Mouse (Mus musculus) forebrain, embryonic 16.5 days (tissue): ENCODE data around the gene Tceal5. TPM values are rescaled to one million over a fixed set of nuclear protein-coding genes. Genes with fewer than 3 reads are reported as not detected.
"Not testable (repeated sequence)": the region's sequence is repeated elsewhere in the genome, so short reads cannot be mapped to it uniquely, and the experiment has no call there.

Experiments used
- ATAC-seq: fragments of 200-750 bp; cut with Nextera tagmentation; 2 replicates; pipeline ENCODE4 v1.8.0; 2017; ENCODE audit warnings: mild to moderate bottlenecking, moderate library complexity
- H3K27ac ChIP-seq: fragments of 300-500 bp; sonication (generic); 2 replicates; pipeline ENCODE4 v1.5.1; 2014; ENCODE audit warnings: low read length, control low read depth
- H3K27me3 ChIP-seq: fragments of 300-500 bp; sonication (generic); replicated peaks from 2 replicates; pipeline ENCODE4 v1.6.1; 2014; ENCODE audit warnings: low read length; ENCODE audit not compliant: control insufficient read depth, insufficient read depth
- H3K36me3 ChIP-seq: fragments of 300-500 bp; sonication (generic); 2 replicates; pipeline ENCODE4 v1.6.1; 2014; ENCODE audit not compliant: control insufficient read depth, insufficient read depth
- H3K4me1 ChIP-seq: fragments of 300-500 bp; sonication (generic); replicated peaks from 2 replicates; pipeline ENCODE4 v1.6.1; 2014; ENCODE audit warnings: low read length; ENCODE audit not compliant: control insufficient read depth, insufficient read depth
- H3K4me2 ChIP-seq: fragments of 300-500 bp; sonication (generic); 2 replicates; pipeline ENCODE4 v1.6.1; 2014; ENCODE audit warnings: mild to moderate bottlenecking, low read length, control low read depth
- H3K4me3 ChIP-seq: fragments of 300-500 bp; sonication (generic); replicated peaks from 2 replicates; pipeline ENCODE4 v1.5.1; 2014; ENCODE audit warnings: mild to moderate bottlenecking, low read length, control low read depth
- H3K9ac ChIP-seq: fragments of 300-500 bp; sonication (generic); replicated peaks from 2 replicates; pipeline ENCODE4 v1.6.1; 2014; ENCODE audit warnings: low read depth, low read length, control low read depth
- H3K9me3 ChIP-seq: fragments of 300-500 bp; sonication (generic); 2 replicates; pipeline ENCODE4 v1.6.1; 2016; ENCODE audit warnings: low read length; ENCODE audit not compliant: control insufficient read depth
- WGBS: fragments of 180-500 bp; shearing (Covaris S2); extraction: QIAGEN DNeasy Blood & Tissue Kit; methylation state at CpG from one replicate; pipeline ENCODE4 v1.1.7; 2014; 5-methylcytosine and 5-hydroxymethylcytosine counted together
- polyA plus RNA-seq: library from polyadenylated mRNA; unstranded; fragments of >200 nt; fragmentation: Nextera tagmentation; extraction: Ambion mirVana; gene quantifications from 2 replicates; pipeline ENCODE4 v1.2.1, GENCODE M21; 2015

Gene Tceal5
- polyA plus RNA-seq, 1 experiment from 2014 or later, result 23.0 TPM

- Histone ChIP-seq H3K4me2 (no peak overlapping the region), H3K9ac (no peak overlapping the region), H3K36me3 (no peaks in the 10 kb centered on the region), H3K27ac (no peak overlapping the region), H3K4me1 (no peaks in the 10 kb centered on the region), H3K27me3 (no peaks in the 10 kb centered on the region; the same call in 1 of the 2 replicates), H3K4me3 (no peak overlapping the region), H3K9me3 (no peaks in the 10 kb centered on the region)
- ATAC-seq, result no peak
- 72% methylated on average over 5 of the region's 6 CpGs for WGBS
Measured at GRCm38 (mm10) chrX:136223714-136224113, 20.0 kb upstream of the Tceal5 start.

- no peak for ATAC-seq
- H3K9me3 ChIP-seq, result no peaks in the 10 kb centered on the region
- no peak overlapping the region for H3K4me2 ChIP-seq
- WGBS, result 11% methylated on average over 1 of the region's 1 CpGs
- H3K36me3 ChIP-seq, result no peaks in the 10 kb centered on the region
- H3K4me1 ChIP-seq, result no peaks in the 10 kb centered on the region
- H3K27ac ChIP-seq, result no peak overlapping the region
- H3K4me3 ChIP-seq, result no peak overlapping the region
- no peak overlapping the region for H3K9ac ChIP-seq
- H3K27me3 ChIP-seq, result no peaks in the 10 kb centered on the region
Measured at GRCm38 (mm10) chrX:136216303-136216702, 12.6 kb upstream of the Tceal5 start.

- not testable (repeated sequence) for H3K27ac ChIP-seq, H3K4me1 ChIP-seq, H3K36me3 ChIP-seq, H3K27me3 ChIP-seq, H3K9me3 ChIP-seq
- peak within 1 kb of the TSS; percentile 48 for H3K4me2 ChIP-seq
- H3K9ac ChIP-seq, result peak within 1 kb of the TSS; percentile 44
- ATAC-seq, result peak; percentile 94
- WGBS, result 29% methylated on average over 4 of the region's 67 CpGs
- H3K4me3 ChIP-seq, result peak within 1 kb of the TSS; percentile 42
Measured at GRCm38 (mm10) chrX:136214729-136215677, 11.3 kb upstream of the Tceal5 start, which contains the start of the genes Tceal7 and Bex1. Tceal7 (plus strand) TSS chrX:136214779. Bex1 (minus strand) TSS chrX:136215513.

- H3K36me3 ChIP-seq, result no peaks in the 10 kb centered on the region
- H3K27ac ChIP-seq, result no peak overlapping the region
- H3K4me3 ChIP-seq, result no peak overlapping the region
- no peaks in the 10 kb centered on the region for H3K27me3 ChIP-seq
- no peak overlapping the region for H3K9ac ChIP-seq
- no peak for ATAC-seq
- WGBS, result 81% methylated on average over 2 of the region's 2 CpGs
- H3K4me1 ChIP-seq, result no peaks in the 10 kb centered on the region
- no peaks in the 10 kb centered on the region for H3K9me3 ChIP-seq
- H3K4me2 ChIP-seq, result no peak overlapping the region
Measured at GRCm38 (mm10) chrX:136213396-136213795, 9.7 kb upstream of the Tceal5 start.

- 85% methylated on average over 6 of the region's 6 CpGs for WGBS
- no peaks in the 10 kb centered on the region for H3K36me3 ChIP-seq
- H3K9me3 ChIP-seq, result no peaks in the 10 kb centered on the region
- no peaks in the 10 kb centered on the region for H3K27me3 ChIP-seq
- no peak overlapping the region for H3K27ac ChIP-seq
- ATAC-seq, result no peak
- H3K4me2 ChIP-seq, result no peak overlapping the region
- H3K4me3 ChIP-seq, result no peak overlapping the region
- no peak overlapping the region for H3K9ac ChIP-seq
- 0 out of 2 replicates have a peak, but pooled peaks cover 2% of the 10 kb centered on the region for H3K4me1 ChIP-seq
Measured at GRCm38 (mm10) chrX:136204406-136204805, 730 bp upstream of the Tceal5 start.

- peak overlapping the region; percentile 16; the same call in 1 of the 2 replicates for H3K27ac ChIP-seq
- H3K9me3 ChIP-seq, result no peaks in the 10 kb centered on the region
- 0 out of 2 replicates have a peak, but pooled peaks cover 2% of the 10 kb centered on the region for H3K4me1 ChIP-seq
- peak overlapping the region; percentile 59 for H3K9ac ChIP-seq
- H3K27me3 ChIP-seq, result no peaks in the 10 kb centered on the region
- no peaks in the 10 kb centered on the region for H3K36me3 ChIP-seq
- WGBS, result 20% methylated on average over 7 of the region's 7 CpGs
- H3K4me2 ChIP-seq, result peak overlapping the region; percentile 53
- no peak; the same call in 1 of the 2 replicates for ATAC-seq
- H3K4me3 ChIP-seq, result peak overlapping the region; percentile 56
Measured at GRCm38 (mm10) chrX:136203257-136203656, 419 bp downstream of the Tceal5 start.

- no peaks in the 10 kb centered on the region for H3K9me3 ChIP-seq
- no peaks in the 10 kb centered on the region for H3K27me3 ChIP-seq
- H3K4me1 ChIP-seq, result no peaks in the 10 kb centered on the region
- no peak overlapping the region for H3K27ac ChIP-seq
- 74% methylated on average over 1 of the region's 1 CpGs for WGBS
- no peak overlapping the region for H3K9ac ChIP-seq
- H3K4me3 ChIP-seq, result no peak overlapping the region
- ATAC-seq, result no peak
- no peaks in the 10 kb centered on the region for H3K36me3 ChIP-seq
- H3K4me2 ChIP-seq, result no peak overlapping the region
Measured at GRCm38 (mm10) chrX:136196873-136197272, 6.8 kb downstream of the Tceal5 start.

- H3K4me2 ChIP-seq, result no peak overlapping the region
- no peaks in the 10 kb centered on the region for H3K9me3 ChIP-seq
- 80% methylated on average over 16 of the region's 16 CpGs for WGBS
- H3K4me3 ChIP-seq, result no peak overlapping the region
- H3K4me1 ChIP-seq, result no peaks in the 10 kb centered on the region
- no peaks in the 10 kb centered on the region for H3K36me3 ChIP-seq
- H3K9ac ChIP-seq, result no peak overlapping the region
- H3K27me3 ChIP-seq, result no peaks in the 10 kb centered on the region
- H3K27ac ChIP-seq, result no peak overlapping the region
- ATAC-seq, result no peak
Measured at GRCm38 (mm10) chrX:136195193-136195944, 8.3 kb downstream of the Tceal5 start.

GRCm38 (mm10) chrX:136183107-136183506, 20.6 kb downstream of the Tceal5 start:
- Histone ChIP-seq H3K27me3 (no peaks in the 10 kb centered on the region; the same call in 1 of the 2 replicates), H3K4me3 (no peak overlapping the region), H3K9me3 (no peaks in the 10 kb centered on the region), H3K4me1 (no peaks in the 10 kb centered on the region), H3K36me3 (no peaks in the 10 kb centered on the region), H3K9ac (no peak overlapping the region), H3K4me2 (no peak overlapping the region), H3K27ac (no peak overlapping the region)
- 79% methylated on average over 1 of the region's 1 CpGs for WGBS
- no peak for ATAC-seq
